Mouse (Mus musculus) heart, postnatal 0 days (tissue): Measurements from ENCODE around the gene Tent4a.

Source experiments
- CTCF ChIP-seq: IDR thresholded peaks from 2 replicates; pipeline ENCODE4 v1.5.1; 2016; ENCODE audit warnings: antibody characterized with exemption, control low read depth, low read depth
- EP300 ChIP-seq: IDR thresholded peaks from 2 replicates; pipeline ENCODE4 v1.6.1; 2016; ENCODE audit warnings: antibody characterized with exemption, low read depth

- TF ChIP-seq CTCF (0 out of 2 replicates have a peak, but pooled peaks have one; percentile 12), EP300 (no peak)
Measured at GRCm38 (mm10) chr13:69498276-69498675, 36.1 kb downstream of the Tent4a start.
